Mouse (Mus musculus): ENCODE data around the gene Eml1.

Gene Eml1

GRCm38 (mm10) chr12:108370596-108371428, at the start of gene Eml1:
TSS of gene Eml1 (plus strand) at chr12:108370957.
- DNase-seq (ENCODE audit: low spot score): no peak

DNA sequence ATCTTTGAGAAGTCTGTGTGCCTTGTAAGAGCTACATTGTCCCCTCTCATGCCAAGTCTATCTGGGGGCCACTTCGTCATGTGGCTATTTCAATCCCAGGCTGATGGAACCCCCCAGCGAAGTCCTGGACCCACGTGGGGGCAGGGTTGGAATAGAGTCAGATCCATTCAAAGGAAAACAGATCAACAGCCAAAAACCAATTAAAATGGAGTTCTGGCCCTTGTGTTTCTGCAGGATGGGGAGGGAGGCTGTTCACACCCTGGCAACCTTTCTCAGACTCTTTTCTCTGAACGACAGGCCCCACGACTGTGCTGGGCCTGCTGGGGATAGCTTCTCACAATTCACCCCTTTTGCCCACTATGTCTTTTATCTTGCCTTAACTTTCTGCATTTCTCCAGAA, 44.4 kb upstream of the Eml1 start:
- no peak for DNase-seq (ENCODE audit: low spot score)

DNA sequence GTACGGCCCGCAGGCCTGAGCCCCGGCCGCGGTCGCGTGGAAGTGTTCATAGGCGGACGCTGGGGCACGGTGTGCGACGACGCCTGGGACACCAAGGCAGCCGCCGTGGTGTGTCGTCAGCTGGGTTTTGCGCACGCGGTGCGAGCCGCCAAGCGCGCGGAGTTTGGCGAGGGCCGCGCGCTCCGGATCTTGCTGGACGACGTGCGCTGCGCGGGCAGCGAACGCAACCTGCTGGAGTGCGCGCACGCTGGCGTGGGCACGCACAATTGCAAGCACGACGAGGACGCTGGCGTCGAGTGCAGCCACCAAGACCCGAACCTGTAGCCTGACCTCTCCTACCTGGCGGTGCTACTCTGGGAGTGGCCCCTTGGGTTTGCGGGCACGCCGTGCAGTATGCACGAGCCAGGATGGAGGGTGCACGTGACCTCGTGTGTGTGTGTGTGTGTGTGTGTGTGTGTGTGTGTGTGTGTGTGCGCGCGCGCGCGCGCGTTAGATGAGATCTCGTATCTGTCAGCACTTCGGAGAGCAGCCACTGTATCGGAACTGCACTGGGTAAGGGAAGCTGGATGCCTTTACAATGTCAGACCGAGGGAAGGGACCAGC, 42.8 kb upstream of the Eml1 start:
- no peak for DNase-seq (ENCODE audit: low spot score)

GRCm38 (mm10) chr12:108333056-108333455, 37.7 kb upstream of the Eml1 start:
- peak; percentile 65 for DNase-seq (ENCODE audit: low spot score)

- peak; percentile 12 for DNase-seq (ENCODE audit: low spot score)
Observed at GRCm38 (mm10) chr12:108333481-108333882, 37.3 kb upstream of the Eml1 start.

GRCm38 (mm10) chr12:108333895-108334445, 36.8 kb upstream of the Eml1 start, which contains the start of gene Cyp46a1:
TSS of gene Cyp46a1 (plus strand) at chr12:108334381.
- peak; percentile 99 for DNase-seq (ENCODE audit: low spot score)

DNA sequence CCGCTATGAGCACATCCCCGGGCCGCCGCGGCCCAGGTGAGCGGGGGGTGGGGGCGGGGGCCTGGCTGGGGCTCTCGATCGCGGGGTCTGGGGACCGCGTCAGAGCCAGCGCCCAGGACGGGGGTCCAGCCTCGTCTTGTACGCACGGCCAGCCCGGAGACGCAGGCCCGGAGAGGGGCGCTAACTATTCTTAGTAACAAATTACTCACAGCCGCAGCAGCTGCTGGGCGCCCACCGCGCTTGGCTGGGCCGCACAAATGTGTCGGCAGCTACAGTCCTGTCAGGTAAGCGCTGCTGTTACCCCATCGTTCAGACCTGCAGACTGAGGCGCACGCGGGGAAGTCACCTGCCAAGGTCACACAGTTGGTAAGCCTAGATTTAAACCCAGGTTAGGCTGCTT, 36.2 kb upstream of the Eml1 start:
- no peak for DNase-seq (ENCODE audit: low spot score)

DNA sequence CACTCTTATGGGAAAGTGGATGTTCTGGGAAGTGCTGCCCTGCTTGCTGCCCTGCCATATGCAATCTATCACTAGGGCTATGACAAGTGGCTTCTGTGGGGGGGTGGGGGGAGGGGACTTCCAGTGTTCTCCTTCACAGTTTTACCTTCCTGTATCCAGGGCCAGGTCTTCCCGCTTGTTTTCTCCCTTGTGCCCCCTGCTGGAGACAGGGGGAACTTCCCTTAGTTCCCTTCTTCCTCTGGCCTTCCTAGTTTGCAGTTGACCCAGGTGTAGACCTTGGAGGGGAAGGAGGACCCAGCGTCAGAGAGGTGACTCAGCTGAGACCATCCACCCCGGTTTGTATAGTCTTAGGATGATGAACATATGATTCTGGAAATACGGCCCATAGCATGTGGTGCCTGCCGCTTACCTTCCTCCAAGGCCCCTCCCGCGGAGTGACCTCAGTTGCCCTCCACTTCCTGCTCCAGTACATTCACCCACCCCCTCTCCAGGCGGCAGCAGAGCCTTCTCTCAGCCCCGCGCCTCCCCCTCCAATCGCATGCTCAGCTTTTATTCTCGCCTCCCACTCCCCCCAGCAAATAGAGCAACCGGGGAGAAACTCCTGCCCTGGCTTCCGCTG, 32.1 kb upstream of the Eml1 start:
- no peak for DNase-seq (ENCODE audit: low spot score)

DNA sequence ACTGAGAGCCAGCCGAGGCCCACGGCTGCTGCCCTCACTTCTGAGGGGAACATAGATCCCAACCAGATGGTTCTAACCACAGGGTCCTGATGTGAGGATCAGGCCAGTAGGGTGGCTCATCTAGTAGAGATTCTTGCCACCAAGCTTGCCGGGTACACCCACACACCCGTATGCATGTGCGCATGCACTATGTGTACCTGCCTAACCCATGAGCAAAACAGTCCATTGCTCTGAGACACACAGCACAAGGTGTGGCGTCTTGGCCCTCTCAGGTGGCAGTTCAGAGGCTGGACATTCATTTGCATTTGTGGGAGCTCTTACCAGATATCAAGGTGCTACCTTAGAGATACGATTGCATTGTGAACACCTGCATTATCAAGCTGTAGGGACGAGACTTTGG, 22.6 kb upstream of the Eml1 start:
- DNase-seq (ENCODE audit: low spot score): no peak

- DNase-seq (ENCODE audit: low spot score): no peak
Observed at GRCm38 (mm10) chr12:108349026-108349425, 21.7 kb upstream of the Eml1 start.

GRCm38 (mm10) chr12:108350931-108351330, 19.8 kb upstream of the Eml1 start:
- no peak for DNase-seq (ENCODE audit: low spot score)

DNA sequence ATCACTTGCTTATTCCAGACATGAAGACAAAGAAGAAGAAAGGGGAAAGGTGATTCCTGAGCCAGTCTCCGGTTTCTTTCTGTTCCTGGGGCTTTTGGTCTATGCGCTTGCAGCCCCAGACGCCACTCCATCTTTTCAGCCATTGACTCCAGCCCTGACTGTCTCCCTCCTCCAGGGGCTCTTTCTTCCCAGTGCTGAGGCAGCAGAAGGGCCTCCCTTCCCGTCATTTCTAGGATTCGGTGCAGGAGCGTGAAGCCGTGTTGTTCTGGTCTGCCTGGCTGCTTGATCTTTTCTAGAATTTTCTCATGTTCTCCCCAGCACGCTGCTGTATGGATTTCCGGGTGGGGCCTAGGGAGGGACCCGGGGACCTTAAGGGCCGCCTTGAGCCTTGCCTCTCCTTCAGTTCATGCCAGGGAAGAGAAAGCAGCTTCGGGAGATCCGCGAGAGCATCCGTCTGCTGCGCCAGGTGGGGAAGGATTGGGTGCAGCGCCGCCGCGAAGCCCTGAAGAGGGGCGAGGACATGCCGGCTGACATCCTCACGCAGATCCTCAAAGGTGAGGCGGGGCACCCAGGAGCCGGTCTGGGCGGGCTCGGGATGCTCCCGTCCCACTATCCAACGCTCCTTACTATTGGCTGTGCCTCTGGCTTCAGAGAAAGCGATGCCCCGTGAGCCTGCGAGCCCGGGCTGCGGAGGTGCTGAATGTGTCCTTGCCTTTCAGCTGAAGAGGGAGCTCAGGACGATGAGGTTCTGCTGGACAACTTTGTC, 18.2 kb upstream of the Eml1 start:
- no peak for DNase-seq (ENCODE audit: low spot score)

DNA sequence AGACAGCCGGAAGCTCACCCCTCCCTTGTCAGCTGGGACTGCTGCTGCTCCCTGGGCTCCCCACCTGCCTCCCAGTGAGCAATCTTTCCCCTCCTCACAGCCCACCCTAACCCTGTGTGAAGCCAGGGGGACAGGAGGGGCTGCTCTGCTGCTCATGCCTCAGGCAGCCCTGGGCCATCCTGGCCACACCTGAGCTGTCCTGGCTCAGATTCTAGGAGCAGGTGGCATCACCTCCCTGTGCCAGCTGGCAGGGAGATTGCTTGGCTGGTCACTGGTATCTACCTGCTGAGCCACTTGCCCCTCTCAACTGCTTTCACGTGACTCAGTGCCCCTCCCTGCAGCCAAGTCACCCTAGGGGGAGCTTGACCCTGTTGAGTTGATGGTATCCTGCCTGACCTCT, 16.5 kb upstream of the Eml1 start:
- DNase-seq (ENCODE audit: low spot score): no peak

- no peak for DNase-seq (ENCODE audit: low spot score)
Observed at GRCm38 (mm10) chr12:108355271-108355670, 15.5 kb upstream of the Eml1 start.

DNA sequence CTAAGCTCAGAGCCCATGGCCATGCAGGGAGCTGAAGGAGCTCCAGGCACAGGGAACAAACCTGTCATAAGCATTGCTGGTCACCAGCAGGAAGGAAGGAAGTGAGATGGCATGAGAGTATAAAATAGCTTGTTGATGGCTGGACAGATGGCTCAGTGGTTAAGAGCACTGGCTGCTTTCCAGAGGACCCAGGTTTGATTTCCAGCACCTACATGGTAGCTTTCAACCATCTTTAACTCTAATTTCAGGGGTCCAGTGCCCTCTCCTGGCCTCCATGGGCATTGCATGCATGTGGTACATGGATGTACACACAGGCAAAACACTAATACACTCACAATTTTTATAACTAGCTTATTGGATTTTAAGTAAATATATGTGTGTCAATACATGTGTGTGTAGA, 14.8 kb upstream of the Eml1 start:
- no peak for DNase-seq (ENCODE audit: low spot score)

GRCm38 (mm10) chr12:108363796-108364195, 7.0 kb upstream of the Eml1 start:
- peak; percentile 44 for DNase-seq (ENCODE audit: low spot score)

DNA sequence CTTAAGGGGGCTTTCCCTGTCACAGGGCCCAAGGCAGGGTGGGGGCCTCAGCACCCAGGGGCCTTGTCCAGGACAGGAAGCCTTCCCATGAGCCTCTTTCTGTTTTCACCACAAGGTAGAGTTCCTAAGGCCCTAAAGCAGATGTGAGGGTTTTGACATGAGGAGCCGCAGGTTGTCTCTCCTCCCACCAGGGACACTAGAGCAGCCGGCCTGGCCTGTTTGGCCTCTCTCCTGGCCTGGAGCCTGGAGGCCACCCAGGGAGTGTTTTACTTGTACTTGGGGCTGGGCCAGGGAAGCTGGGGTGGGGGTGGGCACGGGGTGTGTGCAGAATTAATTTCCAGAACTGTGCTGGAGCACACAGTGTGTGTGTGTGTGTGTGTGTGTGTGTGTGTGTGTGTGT, 5.4 kb upstream of the Eml1 start:
- DNase-seq (ENCODE audit: low spot score): peak; percentile 56

- DNase-seq (ENCODE audit: low spot score): no peak
Observed at GRCm38 (mm10) chr12:108365868-108366267, 4.9 kb upstream of the Eml1 start.

GRCm38 (mm10) chr12:108367909-108368308, 2.8 kb upstream of the Eml1 start:
- DNase-seq (ENCODE audit: low spot score): no peak

DNA sequence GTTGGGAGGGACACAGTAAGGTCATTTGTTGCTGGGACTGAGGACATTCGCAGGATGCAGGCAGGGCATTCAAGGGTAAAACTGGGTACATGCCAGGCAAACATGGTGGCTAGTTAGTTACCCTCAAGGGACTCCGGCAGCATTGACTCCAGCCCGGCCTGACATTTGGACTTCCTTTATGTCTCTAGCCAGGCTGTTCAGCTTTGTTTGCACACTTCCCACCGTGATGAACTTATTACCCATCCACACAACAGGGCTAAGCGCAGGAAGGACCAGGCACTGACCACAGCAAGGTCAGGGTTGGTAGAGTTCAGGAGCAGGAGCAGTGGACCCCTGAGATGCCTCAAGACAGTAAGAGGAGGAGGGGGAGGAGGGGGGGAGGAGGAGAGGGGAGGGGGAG, 1.8 kb upstream of the Eml1 start:
- DNase-seq (ENCODE audit: low spot score): no peak

- no peak for DNase-seq (ENCODE audit: low spot score)
Observed at GRCm38 (mm10) chr12:108371429-108371765, 640 bp downstream of the Eml1 start.

DNA sequence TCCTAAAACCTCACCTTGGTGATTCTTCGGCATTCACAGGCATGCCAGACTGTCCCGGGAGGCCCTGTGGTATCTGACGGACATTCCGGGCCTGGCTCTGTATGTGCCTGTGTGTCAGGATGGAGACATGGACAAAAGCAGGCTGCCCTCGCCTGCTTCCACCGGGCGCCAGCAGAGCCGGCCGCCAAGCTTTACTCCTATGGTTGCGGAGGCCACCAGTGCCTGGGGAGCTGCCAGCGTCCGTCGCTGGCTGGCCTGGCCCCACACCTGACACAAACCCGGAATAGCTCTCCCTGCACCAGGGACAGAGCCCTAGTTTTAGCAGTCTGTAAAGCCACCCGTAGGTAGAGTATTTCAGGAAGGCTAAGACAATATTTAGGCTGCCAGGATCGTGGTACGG, 1.5 kb downstream of the Eml1 start:
- no peak for DNase-seq (ENCODE audit: low spot score)
